In the genomic region with DNA sequence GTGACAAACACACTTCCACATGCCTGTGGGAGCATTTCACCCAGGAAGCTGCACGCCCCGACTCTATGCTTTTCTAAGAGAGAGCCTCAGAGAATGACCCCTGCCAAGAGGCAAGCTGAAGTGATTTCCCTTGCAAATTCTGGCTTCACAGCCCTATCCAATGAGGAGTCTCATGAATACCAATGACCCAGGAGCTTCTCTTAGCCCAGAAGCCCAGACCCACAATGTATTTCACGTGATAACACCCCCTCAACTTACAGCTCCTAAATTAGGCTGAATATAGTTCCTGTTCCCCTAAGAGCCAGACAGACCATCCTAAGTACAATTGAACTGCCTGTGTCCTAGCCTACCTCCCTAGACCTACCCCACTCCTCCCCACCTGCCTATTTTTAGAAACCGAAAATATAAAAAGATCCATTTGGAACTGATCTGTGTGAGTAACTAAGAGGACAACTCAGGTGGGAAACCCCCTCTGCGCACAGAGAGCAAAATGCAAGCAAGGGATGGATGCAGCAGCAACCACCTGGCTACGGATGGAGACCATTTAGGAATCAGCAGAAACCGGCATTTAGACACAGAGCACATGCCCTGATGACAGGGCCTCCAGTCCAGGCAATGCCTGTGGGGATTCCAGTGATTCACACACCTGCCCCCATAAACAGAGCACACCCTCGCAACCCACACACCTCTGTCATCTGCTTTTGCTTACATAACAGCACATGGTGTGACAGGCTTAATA, we compare ENCODE assay signal across 1 mouse cellular context.
TF ChIP-seq lines count a peak whose summit lies in the region.

No protein-coding gene starts in this region.

TF ChIP-seq in CH12.LX, 34 proteins besides CTCF, POLR2A, EP300 and RAD21 (continued from another document):
- TF ChIP-seq PAX5 (IDR thresholded peaks at IDR 0.05; ENCODE audit: low read length), result no peak
- peak; percentile 78 for TF ChIP-seq MYC (IDR thresholded peaks at IDR 0.05; ENCODE audit: low read depth, low read length)
- peak; percentile 69 for TF ChIP-seq IRF4 (IDR thresholded peaks at IDR 0.05; ENCODE audit: low read depth, low read length)
- no peak for TF ChIP-seq JUN (IDR thresholded peaks at IDR 0.05; ENCODE audit: insufficient read depth, low read depth, low read length)
- peak; percentile 57 for TF ChIP-seq MAZ (IDR thresholded peaks at IDR 0.05; ENCODE audit: low read depth, low read length)
- TF ChIP-seq ELF1 (IDR thresholded peaks at IDR 0.05; ENCODE audit: low read depth, low read length), result peak; percentile 59
- no peak for TF ChIP-seq ZNF384 (IDR thresholded peaks at IDR 0.05; ENCODE audit: low read depth, low read length)
- TF ChIP-seq USF2 (conservative IDR thresholded peaks at IDR 0.05; ENCODE audit: low read depth, low read length), result no peak
- TF ChIP-seq USF1 (IDR thresholded peaks at IDR 0.05; ENCODE audit: low read depth, low read length), result no peak; the same call in 1 of the 2 replicates
- no peak; the same call in none of the 2 replicates for TF ChIP-seq SIN3A (IDR thresholded peaks at IDR 0.05; ENCODE audit: low read length)
- TF ChIP-seq CHD1 (IDR thresholded peaks at IDR 0.05; ENCODE audit: low read depth, low read length), result no peak
- TF ChIP-seq MAX (IDR thresholded peaks at IDR 0.05; ENCODE audit: low read length), result no peak; the same call in 1 of the 2 replicates
- TF ChIP-seq POLR2AphosphoS2 (IDR thresholded peaks at IDR 0.05; ENCODE audit: low read depth, low read length), result no peak; the same call in 1 of the 2 replicates
- no peak for TF ChIP-seq MAFK (IDR thresholded peaks at IDR 0.05; ENCODE audit: insufficient replicate concordance, low read length)
- no peak for TF ChIP-seq E2F4 (IDR thresholded peaks at IDR 0.05; ENCODE audit: insufficient replicate concordance, low read depth, low read length)
- TF ChIP-seq ZMIZ1 (IDR thresholded peaks at IDR 0.05; ENCODE audit: low read depth, low read length), result peak; percentile 52; the same call in 1 of the 2 replicates
- TF ChIP-seq CHD2 (IDR thresholded peaks at IDR 0.05; ENCODE audit: low read length), result peak; percentile 42; the same call in 1 of the 2 replicates
- TF ChIP-seq ZKSCAN1 (IDR thresholded peaks at IDR 0.05; ENCODE audit: borderline replicate concordance, low read depth, low read length), result no peak
- peak; percentile 60; the same call in 1 of the 2 replicates for TF ChIP-seq MXI1 (IDR thresholded peaks at IDR 0.05; ENCODE audit: low read depth, low read length)
- TF ChIP-seq RCOR1 (conservative IDR thresholded peaks at IDR 0.05; ENCODE audit: low read depth, low read length), result no peak
- peak; percentile 71 for TF ChIP-seq TCF12 (IDR thresholded peaks at IDR 0.05; ENCODE audit: low read depth, low read length)
- TF ChIP-seq JUND (conservative IDR thresholded peaks at IDR 0.05; ENCODE audit: low read depth, low read length), result 0 out of 2 replicates have a peak, but pooled peaks have one; percentile 5
